Mouse (Mus musculus): ENCODE data around the gene Zfp202. TPM values are rescaled to one million over a fixed set of nuclear protein-coding genes. Genes with fewer than 3 reads are reported as not detected.

The Zfp202 gene
- polyA plus RNA-seq, 1 experiment from 2014 or later, result 7.0 TPM

DNA sequence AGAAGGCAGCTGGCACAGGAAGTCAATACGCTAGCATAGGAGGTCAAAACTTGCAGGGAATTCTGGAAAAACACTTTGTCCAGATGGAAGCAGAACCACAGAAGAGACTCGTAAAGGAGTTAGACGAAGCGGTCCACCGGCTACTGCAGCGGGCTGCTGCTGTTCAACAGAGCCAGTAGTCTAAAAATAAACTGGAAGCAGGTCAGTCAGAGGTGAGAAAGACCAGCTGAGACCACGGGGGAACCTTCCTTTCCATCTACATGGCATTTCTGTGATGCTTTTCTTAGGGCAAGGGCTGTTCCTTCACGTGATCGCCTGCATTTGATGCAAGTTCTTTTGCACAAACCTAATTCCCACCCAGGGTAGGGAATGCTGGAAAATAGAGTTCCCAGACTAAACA is 53.4 kb downstream of the Zfp202 start:
- 86% methylated on average over 9 of the region's 9 CpGs for WGBS
- Histone ChIP-seq H3K4me1 (peaks cover 21% of the 10 kb centered on the region), H3K27ac (replicated peaks) (no peak overlapping the region), H3K4me3 (no peak overlapping the region), H3K9me3 (replicated peaks) (peaks cover 5% of the 10 kb centered on the region; the same call in 1 of the 2 replicates), H3K36me3 (no peaks in the 10 kb centered on the region), H3K27me3 (ENCODE audit: low read depth, poor library complexity, severe bottlenecking) (peaks cover 7% of the 10 kb centered on the region)
- DNase-seq (ENCODE audit: low spot score), result no peak

- Histone ChIP-seq H3K27ac (replicated peaks) (no peak overlapping the region), H3K27me3 (ENCODE audit: low read depth, poor library complexity, severe bottlenecking) (0 out of 2 replicates have a peak, but pooled peaks cover 2% of the 10 kb centered on the region), H3K9me3 (replicated peaks) (peaks cover 5% of the 10 kb centered on the region; the same call in 1 of the 2 replicates), H3K4me3 (no peak overlapping the region), H3K36me3 (no peaks in the 10 kb centered on the region), H3K4me1 (peaks cover 14% of the 10 kb centered on the region)
- DNase-seq (ENCODE audit: low spot score), result no peak
- 87% methylated on average over 7 of the region's 7 CpGs for WGBS
Measured at GRCm38 (mm10) chr9:40245974-40246665, 54.0 kb downstream of the Zfp202 start.

GRCm38 (mm10) chr9:40246702-40247101 is 54.6 kb downstream of the Zfp202 start:
- no peak for DNase-seq (ENCODE audit: low spot score)
- Histone ChIP-seq H3K4me3 (no peak overlapping the region), H3K4me1 (peaks cover 8% of the 10 kb centered on the region), H3K27ac (replicated peaks) (no peak overlapping the region), H3K36me3 (no peaks in the 10 kb centered on the region), H3K9me3 (replicated peaks) (peaks cover 5% of the 10 kb centered on the region; the same call in 1 of the 2 replicates), H3K27me3 (ENCODE audit: low read depth, poor library complexity, severe bottlenecking) (no peaks in the 10 kb centered on the region)
- 84% methylated on average over 6 of the region's 6 CpGs for WGBS

- 70% methylated on average over 1 of the region's 1 CpGs for WGBS
- no peak for DNase-seq (ENCODE audit: low spot score)
- Histone ChIP-seq H3K9me3 (replicated peaks) (peaks cover 5% of the 10 kb centered on the region; the same call in 1 of the 2 replicates), H3K27ac (replicated peaks) (no peak overlapping the region), H3K4me3 (no peak overlapping the region), H3K27me3 (ENCODE audit: low read depth, poor library complexity, severe bottlenecking) (no peaks in the 10 kb centered on the region), H3K36me3 (no peaks in the 10 kb centered on the region), H3K4me1 (no peaks in the 10 kb centered on the region)
Measured at GRCm38 (mm10) chr9:40249106-40249505, 57.0 kb downstream of the Zfp202 start.

DNA sequence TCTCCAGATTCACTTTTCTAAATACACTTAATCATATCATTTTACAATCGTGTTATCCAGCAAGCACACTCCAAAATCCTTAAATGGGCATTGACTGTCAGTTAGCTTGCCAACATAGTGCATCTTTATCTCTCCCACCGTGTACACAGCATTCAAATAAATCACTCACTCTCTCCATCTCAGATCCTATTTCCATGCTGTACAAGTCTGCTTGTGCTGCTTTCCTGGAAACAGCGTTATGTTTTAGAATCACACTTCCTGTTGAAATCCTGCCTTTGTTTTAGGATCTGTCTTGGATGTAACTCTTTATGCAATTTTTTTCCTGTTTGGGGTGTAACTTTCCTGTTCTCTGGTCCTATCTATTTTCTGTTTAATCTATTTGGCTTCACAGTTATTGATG is 60.3 kb downstream of the Zfp202 start:
- 86% methylated on average over 3 of the region's 3 CpGs for WGBS
- DNase-seq (ENCODE audit: low spot score), result no peak
- no peaks in the 10 kb centered on the region for H3K27me3 ChIP-seq (ENCODE audit: low read depth, poor library complexity, severe bottlenecking)
- H3K36me3 ChIP-seq, result no peaks in the 10 kb centered on the region
- H3K27ac ChIP-seq (replicated peaks), result no peak overlapping the region
- peaks cover 5% of the 10 kb centered on the region; the same call in 1 of the 2 replicates for H3K9me3 ChIP-seq (replicated peaks)
- H3K4me3 ChIP-seq, result no peak overlapping the region
- H3K4me1 ChIP-seq, result no peaks in the 10 kb centered on the region

Other genes starting within 250 kb of the Zfp202 start
- gene Olfr975, start 240.3 kb upstream of the Zfp202 start, polyA plus RNA-seq (2016; fragmentation: Nextera tagmentation; extraction: Ambion mirVana), result not detected in 2 replicates
- gene Olfr976, start 231.2 kb upstream of the Zfp202 start, polyA plus RNA-seq (2016; fragmentation: Nextera tagmentation; extraction: Ambion mirVana), result not detected in 2 replicates
- not detected in 2 replicates for gene Olfr978, start 200.2 kb upstream of the Zfp202 start, polyA plus RNA-seq (2016; fragmentation: Nextera tagmentation; extraction: Ambion mirVana)
- not detected in 2 replicates for gene Olfr979, start 188.9 kb upstream of the Zfp202 start, polyA plus RNA-seq (2016; fragmentation: Nextera tagmentation; extraction: Ambion mirVana)
- gene Olfr980, start 182.7 kb upstream of the Zfp202 start, polyA plus RNA-seq (2016; fragmentation: Nextera tagmentation; extraction: Ambion mirVana), result not detected in 2 replicates
- not detected in 2 replicates for gene Olfr981, start 170.9 kb upstream of the Zfp202 start, polyA plus RNA-seq (2016; fragmentation: Nextera tagmentation; extraction: Ambion mirVana)
- gene Olfr982, start 118.5 kb upstream of the Zfp202 start, polyA plus RNA-seq (2016; fragmentation: Nextera tagmentation; extraction: Ambion mirVana), result not detected in 2 replicates
- not detected in 2 replicates for gene Olfr983, start 98.7 kb upstream of the Zfp202 start, polyA plus RNA-seq (2016; fragmentation: Nextera tagmentation; extraction: Ambion mirVana)
- gene Olfr984, start 78.1 kb upstream of the Zfp202 start, polyA plus RNA-seq (2016; fragmentation: Nextera tagmentation; extraction: Ambion mirVana), result not detected in 2 replicates
- gene Olfr985, start 62.1 kb upstream of the Zfp202 start, polyA plus RNA-seq (2016; fragmentation: Nextera tagmentation; extraction: Ambion mirVana), result not detected in 2 replicates
- gene Tmem225, start 44.2 kb upstream of the Zfp202 start, polyA plus RNA-seq (2016; fragmentation: Nextera tagmentation; extraction: Ambion mirVana), result not detected in 2 replicates
- not detected in 2 replicates for gene Olfr986, start 11.4 kb upstream of the Zfp202 start, polyA plus RNA-seq (2016; fragmentation: Nextera tagmentation; extraction: Ambion mirVana)
- gene Scn3b, start 76.9 kb downstream of the Zfp202 start, polyA plus RNA-seq (2016; fragmentation: Nextera tagmentation; extraction: Ambion mirVana), result 5.4 and 11.7 TPM in 2 replicates